Mouse (Mus musculus) E14TG2a.4 (cell line): Measurements from ENCODE around the gene 9930111J21Rik1.
"Not testable (repeated sequence)": the region's sequence is repeated elsewhere in the genome, so short reads cannot be mapped to it uniquely, and the experiment has no call there.

Experiments
- H3K27me3 ChIP-seq: 2 replicates; pipeline ENCODE4 v1.6.1; 2014; ENCODE audit warnings: low read length, control low read depth; ENCODE audit not compliant: insufficient read depth
- H3K36me3 ChIP-seq: 2 replicates; pipeline ENCODE4 v1.6.1; 2014; ENCODE audit warnings: low read length, control low read depth; ENCODE audit not compliant: insufficient read depth
- H3K4me1 ChIP-seq: replicated peaks from 2 replicates; pipeline ENCODE4 v1.6.1; 2014; ENCODE audit warnings: low read depth, low read length, control low read depth
- H3K4me3 ChIP-seq: replicated peaks from 2 replicates; pipeline ENCODE4 v1.5.1; 2014; ENCODE audit warnings: mild to moderate bottlenecking, low read length
- H3K9me3 ChIP-seq: 2 replicates; pipeline ENCODE4 v1.6.1; 2014; ENCODE audit warnings: low read length, control low read depth
- CTCF ChIP-seq: conservative IDR thresholded peaks from 2 replicates; pipeline ENCODE4 v1.5.1; 2014; ENCODE audit warnings: low read length
- NANOG ChIP-seq: IDR thresholded peaks from 2 replicates; pipeline ENCODE4 v1.6.1; 2014; ENCODE audit warnings: borderline replicate concordance, low read length, mixed read lengths
- POU5F1 ChIP-seq: IDR thresholded peaks from 2 replicates; pipeline ENCODE4 v1.6.1; 2014; ENCODE audit warnings: low read length, borderline replicate concordance

9930111J21Rik1 gene

GRCm38 (mm10) chr11:48902021-48902420 lies 77.2 kb downstream of the 9930111J21Rik1 start, which contains the start of gene Gm5431:
Gene Gm5431 (minus strand): TSS chr11:48902214.
- Histone ChIP-seq H3K9me3 (no peaks in the 10 kb centered on the region), H3K4me1 (no peaks in the 10 kb centered on the region), H3K27me3 (no peaks in the 10 kb centered on the region), H3K4me3 (no peak within 1 kb of the TSS), H3K36me3 (no peaks in the 10 kb centered on the region)
- TF ChIP-seq CTCF (no peak), POU5F1 (no peak), NANOG (no peak)

- H3K36me3 ChIP-seq, H3K4me1 ChIP-seq, H3K27me3 ChIP-seq, H3K9me3 ChIP-seq, H3K4me3 ChIP-seq: not testable (repeated sequence)
Observed at GRCm38 (mm10) chr11:48901567-48901930, 77.6 kb downstream of the 9930111J21Rik1 start.

DNA sequence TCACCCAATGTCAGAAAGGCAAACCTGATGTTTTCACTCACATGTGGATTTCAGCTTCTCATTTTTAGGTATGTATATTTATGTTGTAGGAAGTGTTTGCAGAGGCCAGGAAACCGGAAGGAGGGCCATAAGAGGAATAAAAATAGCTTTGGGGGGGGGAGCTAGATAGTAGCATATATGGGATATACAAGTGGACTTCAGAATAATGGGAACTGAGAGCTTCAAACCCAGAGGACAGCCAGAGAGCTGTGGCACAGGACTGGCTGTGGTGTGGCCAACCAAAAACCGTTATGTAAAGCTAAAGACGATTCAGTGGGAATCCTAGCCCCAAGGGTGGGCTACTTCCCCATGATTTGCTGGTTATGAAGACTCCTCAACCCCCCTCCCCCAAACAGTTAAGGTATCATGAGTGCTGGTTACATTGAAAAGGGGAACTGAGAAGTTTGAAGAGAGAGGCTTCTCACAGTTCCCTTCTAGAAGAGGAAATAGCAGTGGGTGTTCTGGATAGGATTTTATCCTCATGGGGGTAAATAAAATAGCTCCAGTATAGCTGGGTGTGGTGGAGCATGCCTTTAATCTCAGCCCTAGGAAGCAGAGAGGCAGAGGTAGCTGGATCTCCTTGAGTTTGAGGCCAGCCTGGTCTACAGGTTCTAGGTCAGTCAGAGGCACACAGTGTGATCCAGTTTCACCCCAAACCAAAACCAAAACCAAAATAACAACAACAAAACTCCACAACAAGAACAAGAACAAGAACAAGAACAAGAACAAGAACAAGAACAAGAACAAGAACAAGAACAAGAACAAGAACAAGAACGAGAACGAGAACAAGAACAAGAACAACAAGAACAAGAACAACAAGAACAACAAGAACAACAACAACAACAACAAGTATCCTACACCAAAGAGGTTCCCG lies 78.3 kb downstream of the 9930111J21Rik1 start:
- H3K9me3 ChIP-seq, H3K27me3 ChIP-seq, H3K36me3 ChIP-seq, H3K4me3 ChIP-seq, H3K4me1 ChIP-seq: not testable (repeated sequence)

DNA sequence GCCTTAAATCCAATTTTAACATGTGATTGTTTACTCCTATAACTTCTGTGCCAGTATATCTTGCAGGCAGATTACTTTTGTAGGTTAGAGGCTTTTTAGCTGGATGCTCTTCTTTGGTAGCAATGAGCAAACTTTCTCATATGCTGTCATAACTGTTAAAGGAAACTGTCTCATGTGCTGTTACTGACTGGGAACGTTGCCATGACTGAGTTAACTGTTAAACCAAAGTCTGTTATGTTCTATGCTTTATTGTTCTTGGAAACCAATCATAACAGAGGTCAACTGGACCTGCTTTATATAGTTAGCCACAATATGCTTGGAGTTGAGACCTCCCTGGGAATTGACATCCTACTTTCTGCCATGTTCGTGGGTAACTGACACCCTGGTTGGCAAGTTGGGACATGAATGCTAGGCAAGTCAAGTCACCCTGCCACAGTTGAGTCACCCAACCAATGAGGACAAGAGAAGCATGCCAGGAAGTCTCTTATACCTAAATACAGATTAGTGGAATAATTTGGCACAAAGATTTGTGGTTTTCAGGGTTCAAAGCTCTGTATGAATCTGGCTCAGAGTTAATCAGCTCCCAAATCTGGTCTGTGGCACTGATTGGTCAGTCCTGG lies 80.3 kb downstream of the 9930111J21Rik1 start:
- no peak for TF ChIP-seq POU5F1

More for the DNA sequence above, 80.3 kb downstream of the 9930111J21Rik1 start:
- Histone ChIP-seq H3K27me3 (no peaks in the 10 kb centered on the region), H3K9me3 (no peaks in the 10 kb centered on the region), H3K4me3 (no peak overlapping the region), H3K36me3 (no peaks in the 10 kb centered on the region), H3K4me1 (no peaks in the 10 kb centered on the region)
